Mouse (Mus musculus) testis, adult 2 months (tissue): ENCODE measurements around the gene Ltn1.

ENCODE experiments used
- CTCF ChIP-seq: fragments of 200-500 bp; IDR thresholded peaks from 2 replicates; pipeline ENCODE4 v1.5.1; 2012; ENCODE audit warnings: low read depth, mild to moderate bottlenecking, inconsistent platforms, low read length, moderate library complexity; ENCODE audit not compliant: control insufficient read depth, insufficient read depth, insufficient replicate concordance
- POLR2A ChIP-seq: fragments of 200-500 bp; IDR thresholded peaks from 2 replicates; pipeline ENCODE4 v1.6.1; 2012; ENCODE audit warnings: low read depth, mild to moderate bottlenecking, inconsistent platforms, low read length, moderate library complexity; ENCODE audit not compliant: control insufficient read depth

- TF ChIP-seq CTCF = no peak
- no peak for TF ChIP-seq POLR2A
These were observed 66.0 kb downstream of the Ltn1 start for GRCm38 (mm10) chr16:87366445-87366844.
